Mouse (Mus musculus) bone marrow macrophage, adult 2 months (primary cell): ENCODE measurements around the gene Glis2. TPM values are rescaled to one million over a fixed set of nuclear protein-coding genes. Genes with fewer than 3 reads are reported as not detected.

ENCODE experiments used
- H3K27ac ChIP-seq: 2 replicates; pipeline ENCODE4 v1.5.1; 2012; ENCODE audit warnings: low read depth, low read length; ENCODE audit not compliant: insufficient read depth
- H3K4me1 ChIP-seq: 2 replicates; pipeline ENCODE4 v1.6.1; 2012; ENCODE audit warnings: low read length; ENCODE audit not compliant: control insufficient read depth, insufficient read depth
- H3K4me3 ChIP-seq: 2 replicates; pipeline ENCODE4 v1.5.1; 2012; ENCODE audit warnings: mild to moderate bottlenecking, low read length, moderate library complexity; ENCODE audit not compliant: insufficient read depth
- CTCF ChIP-seq: IDR thresholded peaks from 2 replicates; pipeline ENCODE4 v1.5.1; 2012; ENCODE audit warnings: low read depth, mild to moderate bottlenecking, low read length, moderate library complexity
- POLR2A ChIP-seq: IDR thresholded peaks from 2 replicates; pipeline ENCODE4 v1.6.1; 2012; ENCODE audit warnings: mild to moderate bottlenecking, low read depth, low read length, borderline replicate concordance
- polyA plus RNA-seq: library from polyadenylated mRNA; stranded (reverse); fragments of >200 nt; gene quantifications from 2 replicates; pipeline ENCODE4 v1.2.4, GENCODE M21; 2012; ENCODE audit not compliant: missing spikeins, insufficient read depth, insufficient read length

Glis2 gene
- polyA plus RNA-seq, 1 experiment = 1.3 TPM

GRCm38 (mm10) chr16:4643670-4644419 lies 49.3 kb downstream of the Glis2 start:
- no peak overlapping the region for H3K27ac ChIP-seq
- TF ChIP-seq CTCF = no peak
- H3K4me1 ChIP-seq = no peaks in the 10 kb centered on the region
- no peak overlapping the region for H3K4me3 ChIP-seq

- TF ChIP-seq POLR2A (no peak), CTCF (no peak)
Observed at GRCm38 (mm10) chr16:4645867-4646266, 51.4 kb downstream of the Glis2 start.

DNA sequence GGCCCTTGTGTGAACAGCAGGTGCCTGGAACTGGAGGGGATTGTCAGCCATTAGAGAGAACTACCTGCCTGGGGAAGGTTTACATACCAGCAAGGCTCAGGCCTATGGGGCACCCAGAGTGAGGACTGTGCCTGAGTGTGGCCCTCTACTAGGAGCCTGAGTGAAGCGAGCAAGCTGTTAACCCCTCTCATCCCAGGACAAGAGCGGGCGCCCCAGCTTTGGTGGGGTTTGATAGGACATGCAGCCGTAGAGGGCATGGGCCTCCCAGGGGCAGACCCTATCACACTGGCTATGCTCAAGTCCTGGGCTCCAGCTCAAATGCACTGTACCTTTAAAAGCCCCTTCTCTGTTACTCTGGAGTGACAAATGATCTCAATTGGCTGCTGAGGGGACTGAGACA lies 52.3 kb downstream of the Glis2 start:
- Histone ChIP-seq H3K4me1 (no peaks in the 10 kb centered on the region), H3K27ac (no peak overlapping the region), H3K4me3 (no peak overlapping the region)
- no peak for TF ChIP-seq POLR2A

More at GRCm38 (mm10) chr16:4645867-4646266, 51.4 kb downstream of the Glis2 start:
- Histone ChIP-seq H3K4me3 (no peak overlapping the region), H3K27ac (no peak overlapping the region), H3K4me1 (no peaks in the 10 kb centered on the region)

GRCm38 (mm10) chr16:4647651-4648141 lies 53.2 kb downstream of the Glis2 start:
- Histone ChIP-seq H3K4me3 (no peak overlapping the region), H3K4me1 (no peaks in the 10 kb centered on the region), H3K27ac (no peak overlapping the region)
- TF ChIP-seq POLR2A = no peak

- Histone ChIP-seq H3K4me1 (no peaks in the 10 kb centered on the region), H3K27ac (no peak overlapping the region), H3K4me3 (no peak overlapping the region)
- TF ChIP-seq POLR2A = no peak
- TF ChIP-seq CTCF = no peak
Observed at GRCm38 (mm10) chr16:4648416-4649023, 54.0 kb downstream of the Glis2 start.

DNA sequence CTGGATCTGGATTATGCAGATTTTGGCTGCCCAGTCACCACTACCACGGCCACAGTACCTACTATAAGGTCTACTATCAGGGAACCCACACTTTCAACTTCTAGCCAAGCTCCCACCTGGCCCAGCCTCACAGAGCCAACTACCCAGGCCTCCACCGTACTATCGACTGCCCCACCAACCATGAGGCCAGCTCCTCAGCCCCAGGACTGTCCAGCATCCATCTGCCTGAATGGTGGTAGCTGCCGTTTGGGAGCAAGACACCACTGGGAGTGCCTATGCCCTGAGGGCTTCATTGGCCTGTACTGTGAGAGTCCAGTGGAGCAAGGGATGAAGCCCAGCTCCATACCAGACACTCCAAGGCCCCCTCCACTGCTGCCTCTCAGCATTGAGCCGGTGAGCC lies 54.7 kb downstream of the Glis2 start:
- no peak for TF ChIP-seq POLR2A
- no peak for TF ChIP-seq CTCF
- H3K4me1 ChIP-seq = no peaks in the 10 kb centered on the region
- H3K27ac ChIP-seq = no peak overlapping the region
- H3K4me3 ChIP-seq = no peak overlapping the region

GRCm38 (mm10) chr16:4649692-4650091 lies 55.2 kb downstream of the Glis2 start:
- no peak for TF ChIP-seq POLR2A
- TF ChIP-seq CTCF = no peak
- Histone ChIP-seq H3K4me3 (no peak overlapping the region), H3K4me1 (no peaks in the 10 kb centered on the region), H3K27ac (no peak overlapping the region)

- Histone ChIP-seq H3K4me1 (no peaks in the 10 kb centered on the region), H3K27ac (no peak overlapping the region), H3K4me3 (no peak overlapping the region)
- TF ChIP-seq CTCF = no peak
- TF ChIP-seq POLR2A = no peak
Observed at GRCm38 (mm10) chr16:4650161-4650560, 55.6 kb downstream of the Glis2 start.

DNA sequence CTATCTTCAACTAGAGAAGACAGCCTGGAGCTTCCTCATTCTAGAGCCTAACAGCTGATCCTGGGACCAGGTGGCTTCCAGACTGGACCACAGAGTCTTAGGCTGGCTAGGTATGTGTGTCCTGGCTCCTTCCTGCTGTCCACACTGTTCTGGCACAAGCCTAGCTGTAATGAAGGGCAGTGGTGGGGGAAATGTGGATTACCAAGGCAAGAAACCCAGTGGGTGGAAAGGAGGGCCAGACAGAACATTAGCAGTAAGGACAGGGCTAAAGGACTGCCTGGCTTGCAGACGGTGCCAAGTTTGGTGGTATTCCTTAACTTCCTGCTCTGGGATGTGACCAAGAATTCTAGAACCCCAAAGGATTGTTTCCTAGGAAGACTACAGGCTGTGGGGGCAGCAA lies 56.6 kb downstream of the Glis2 start:
- Histone ChIP-seq H3K4me1 (no peaks in the 10 kb centered on the region), H3K4me3 (no peak overlapping the region), H3K27ac (no peak overlapping the region)
- TF ChIP-seq POLR2A = no peak
- TF ChIP-seq CTCF = no peak

- TF ChIP-seq POLR2A (no peak), CTCF (no peak)
- Histone ChIP-seq H3K4me3 (no peak overlapping the region), H3K27ac (no peak overlapping the region), H3K4me1 (no peaks in the 10 kb centered on the region)
Observed at GRCm38 (mm10) chr16:4651624-4652023, 57.1 kb downstream of the Glis2 start.
